ENCODE assay signal across 16 mouse cellular contexts in genomic region chr12:83582106-83582505, GRCm38 (mm10). TPM values are rescaled to one million over a fixed set of nuclear protein-coding genes. Genes with fewer than 3 reads are reported as not detected.
DNase-seq lines count a peak whose midpoint lies in the region; ATAC-seq and TF ChIP-seq lines count a peak whose summit lies in the region.
"Had no signal": no experiment of that assay in that cellular context is flagged by ENCODE, and none has a peak within 500 bp of the region (broad histone marks: within the 10 kb centered on the region; RNA-seq: fewer than 3 reads in every experiment).

No protein-coding gene starts in this region.

- H3K4me3 ChIP-seq in cerebellum, adult 2 months (replicated peaks; ENCODE audit: insufficient read depth, low read depth, low read length): no peak overlapping the region
- H3K4me3 ChIP-seq in midbrain, embryonic 13.5 days (replicated peaks): no peak overlapping the region
- H3K4me3 ChIP-seq in midbrain, embryonic 10.5 days: no peak overlapping the region
- H3K4me3 ChIP-seq in liver, embryonic 15.5 days (replicated peaks): no peak overlapping the region
- H3K4me3 ChIP-seq: forebrain, embryonic 13.5 days; heart, embryonic 13.5 days; limb, embryonic 12.5 days had no signal

- WGBS in cerebellum, adult 2 months: 75% methylated on average over 4 of the region's 4 CpGs
- 75% methylated on average over 4 of the region's 4 CpGs for WGBS in midbrain, embryonic 13.5 days
- WGBS in midbrain, embryonic 10.5 days: 73% methylated on average over 4 of the region's 4 CpGs
- 67% methylated on average over 4 of the region's 4 CpGs for WGBS in liver, embryonic 15.5 days (ENCODE audit: insufficient replicate concordance)

- H3K9ac ChIP-seq in midbrain, embryonic 13.5 days (replicated peaks): 0 out of 2 replicates have a peak overlapping the region, but pooled peaks have one; percentile 11
- no peak overlapping the region for H3K9ac ChIP-seq in liver, embryonic 15.5 days
- H3K9ac ChIP-seq: forebrain, embryonic 13.5 days; heart, embryonic 13.5 days; limb, embryonic 12.5 days had no signal

- H3K27me3 ChIP-seq in cerebellum, adult 2 months (ENCODE audit: control insufficient read depth, insufficient read depth, low read length): no peaks in the 10 kb centered on the region
- H3K27me3 ChIP-seq in midbrain, embryonic 13.5 days: no peaks in the 10 kb centered on the region
- H3K27me3 ChIP-seq in midbrain, embryonic 10.5 days (ENCODE audit: low read depth, poor library complexity, severe bottlenecking): no peaks in the 10 kb centered on the region
- no peaks in the 10 kb centered on the region for H3K27me3 ChIP-seq in liver, embryonic 15.5 days
- H3K27me3 ChIP-seq: forebrain, embryonic 13.5 days; heart, embryonic 13.5 days; limb, embryonic 12.5 days had no signal

- H3K9me3 ChIP-seq in midbrain, embryonic 13.5 days: no peaks in the 10 kb centered on the region
- H3K9me3 ChIP-seq in midbrain, embryonic 10.5 days (replicated peaks): no peaks in the 10 kb centered on the region
- H3K9me3 ChIP-seq in liver, embryonic 15.5 days (replicated peaks): no peaks in the 10 kb centered on the region
- H3K9me3 ChIP-seq: forebrain, embryonic 13.5 days; G1E; heart, embryonic 13.5 days; limb, embryonic 12.5 days had no signal

- peaks cover 61% of the 10 kb centered on the region for H3K36me3 ChIP-seq in midbrain, embryonic 13.5 days
- H3K36me3 ChIP-seq in midbrain, embryonic 10.5 days: peaks cover 58% of the 10 kb centered on the region
- peaks cover 21% of the 10 kb centered on the region for H3K36me3 ChIP-seq in liver, embryonic 15.5 days (replicated peaks)

- no peaks in the 10 kb centered on the region for H3K4me1 ChIP-seq in cerebellum, adult 2 months (ENCODE audit: control insufficient read depth, insufficient read depth, low read length)
- H3K4me1 ChIP-seq in midbrain, embryonic 13.5 days (replicated peaks): peaks cover 24% of the 10 kb centered on the region
- H3K4me1 ChIP-seq in midbrain, embryonic 10.5 days: peaks cover 15% of the 10 kb centered on the region; the same call in 1 of the 2 replicates
- peaks cover 48% of the 10 kb centered on the region for H3K4me1 ChIP-seq in liver, embryonic 15.5 days (replicated peaks)
- H3K4me1 ChIP-seq: limb, embryonic 12.5 days had no signal

- no peak overlapping the region for H3K4me2 ChIP-seq in midbrain, embryonic 13.5 days (replicated peaks)
- H3K4me2 ChIP-seq in liver, embryonic 15.5 days: no peak overlapping the region
- H3K4me2 ChIP-seq: forebrain, embryonic 13.5 days; heart, embryonic 13.5 days; limb, embryonic 12.5 days had no signal

- TF ChIP-seq CTCF in cerebellum, adult 2 months (IDR thresholded peaks at IDR 0.05; ENCODE audit: borderline replicate concordance, insufficient read depth, low read depth, low read length): no peak

- no peak for ATAC-seq in midbrain, embryonic 13.5 days
- no peak for ATAC-seq in liver, embryonic 15.5 days (ENCODE audit: insufficient read depth)
- ATAC-seq: CD4-positive, CD25-positive, alpha-beta regulatory T cell, adult 4 months; forebrain, embryonic 13.5 days had no signal

- intact Hi-C loops in heart, postnatal 25 days (cut with DNase I): no loop called here

- H3K27ac ChIP-seq in cerebellum, adult 2 months (ENCODE audit: insufficient read depth, low read length): peak overlapping the region; percentile 27; the same call in 1 of the 2 replicates
- H3K27ac ChIP-seq in midbrain, embryonic 13.5 days: no peak overlapping the region
- H3K27ac ChIP-seq in midbrain, embryonic 10.5 days (replicated peaks): no peak overlapping the region
- H3K27ac ChIP-seq in liver, embryonic 15.5 days (replicated peaks): peak overlapping the region; percentile 52
- H3K27ac ChIP-seq: forebrain, embryonic 13.5 days; heart, embryonic 13.5 days; limb, embryonic 12.5 days had no signal

- no peak for DNase-seq in cerebellum, adult 2 months
- no peak for DNase-seq in cerebellum, postnatal 36 days
- DNase-seq in midbrain, embryonic 10.5 days (ENCODE audit: low spot score): no peak
- no peak for DNase-seq in c-Kit-positive CD71-positive TER-119-positive erythroid progenitor cells, embryonic 14.5 days (ENCODE audit: low spot score)
- DNase-seq in layer of hippocampus, adult 8-10 months (ENCODE audit: low spot score in 2 of 2): no peak
- no peak for DNase-seq in heart, postnatal 25 days (ENCODE audit: low spot score)
- DNase-seq: cerebellum, postnatal 14 days; right cerebral cortex, postnatal 25 days; thymus, postnatal 25 days had no signal

- TF ChIP-seq POLR2A in cerebellum, adult 2 months (IDR thresholded peaks at IDR 0.05; ENCODE audit: borderline replicate concordance, insufficient read depth, low read length): no peak

RNA-seq across cellular contexts. Expression of gene Zfyve1, which starts 14.9 kb away (rescaled TPM):
- polyA plus RNA-seq in cerebellum, adult 2 months (2012; rRNA removed): 41.7 and 47.6 TPM in 2 replicates
- polyA plus RNA-seq in midbrain, embryonic 13.5 days (2015; fragmentation: Nextera tagmentation; extraction: Ambion mirVana): 33.5 and 34.6 TPM in 2 replicates
- 21.1 and 26.8 TPM in 2 replicates for polyA plus RNA-seq in midbrain, embryonic 10.5 days (2016; fragmentation: Nextera tagmentation; extraction: Ambion mirVana)
- polyA plus RNA-seq in liver, embryonic 15.5 days (2015; fragmentation: Nextera tagmentation; extraction: Ambion mirVana): 7.8 and 8.8 TPM in 2 replicates
- total RNA-seq in layer of hippocampus, adult 8-10 months (2022): 10 to 100 TPM; 44.0 to 50.8 (median 47.7) TPM
- 10 to 100 TPM; 14.7 to 16.6 TPM for total RNA-seq in heart, postnatal 25 days (2021)

RNA-seq across cellular contexts. Expression of gene Rbm25, which starts 48.9 kb away (rescaled TPM):
- polyA plus RNA-seq in cerebellum, adult 2 months (2012; rRNA removed): 159 and 191 TPM in 2 replicates
- polyA plus RNA-seq in midbrain, embryonic 13.5 days (2015; fragmentation: Nextera tagmentation; extraction: Ambion mirVana): 301 and 329 TPM in 2 replicates
- polyA plus RNA-seq in midbrain, embryonic 10.5 days (2016; fragmentation: Nextera tagmentation; extraction: Ambion mirVana): 284 and 314 TPM in 2 replicates
- 92.7 and 93.2 TPM in 2 replicates for polyA plus RNA-seq in liver, embryonic 15.5 days (2015; fragmentation: Nextera tagmentation; extraction: Ambion mirVana)
- 100 to 1,000 TPM; 122 to 143 (median 133) TPM for total RNA-seq in layer of hippocampus, adult 8-10 months (2022)
- 10 to 100 TPM; 45.7 to 51.4 TPM for total RNA-seq in heart, postnatal 25 days (2021)

Comparison
In these comparisons a context has a peak if more than half of its experiments do, and no peak if none do; other contexts are left out.
1. H3K27ac ChIP-seq: peak in cerebellum, adult 2 months (single experiment) and liver, embryonic 15.5 days (single experiment); none in midbrain, embryonic 13.5 days (single experiment) and midbrain, embryonic 10.5 days (single experiment).